Mouse (Mus musculus): ENCODE data around the gene Gm21258. TPM values are rescaled to one million over a fixed set of nuclear protein-coding genes. Genes with fewer than 3 reads are reported as not detected.
"Not testable (repeated sequence)": the region's sequence is repeated elsewhere in the genome, so short reads cannot be mapped to it uniquely, and the experiment has no call there.

The Gm21258 gene
- not detected in 2 replicates for polyA plus RNA-seq (2012; rRNA removed)

DNA sequence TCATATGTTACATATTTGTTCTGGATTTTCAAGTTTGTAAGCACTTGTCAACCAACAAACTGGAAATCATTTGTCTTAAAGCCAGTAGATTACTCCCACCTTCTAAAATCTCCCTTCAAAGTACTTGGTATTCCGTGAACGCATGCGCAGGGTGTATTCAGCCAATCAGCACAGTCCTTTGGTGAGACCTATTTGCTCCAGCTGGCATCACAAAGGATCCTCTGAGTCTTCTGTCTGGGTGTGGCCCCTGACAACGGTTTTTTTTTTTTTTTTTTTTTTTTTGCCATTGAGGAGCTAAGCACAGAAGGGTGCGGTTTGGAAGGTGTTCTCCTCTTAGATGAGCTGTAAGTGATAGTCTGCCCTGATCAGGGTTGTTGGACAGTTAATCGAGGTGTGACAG, at the start of gene Gm21258:
Gene Gm21258 (plus strand): TSS at position 301 of the 400 bp plus-strand sequence.
- not testable (repeated sequence) for H3K27ac ChIP-seq (ENCODE audit: control insufficient read depth, insufficient read depth, low read depth, low read length); H3K4me1 ChIP-seq (ENCODE audit: control insufficient read depth, insufficient read depth, low read length); H3K4me3 ChIP-seq (ENCODE audit: control insufficient read depth, low read depth, low read length); H3K36me3 ChIP-seq (ENCODE audit: control insufficient read depth, insufficient read depth, low read length); H3K27me3 ChIP-seq (ENCODE audit: control insufficient read depth, insufficient read depth, low read length)

All from testis, adult 2 months (tissue).